Mouse (Mus musculus) megakaryocyte progenitor cell, adult 5-6 weeks (primary cell): ENCODE measurements around the gene Dab2ip. TPM values are rescaled to one million over a fixed set of nuclear protein-coding genes. Genes with fewer than 3 reads are reported as not detected.
A peak's percentile ranks its signal among the peaks of the same experiment; 100 is the strongest.

Experiments
- ATAC-seq: replicated peaks from 2 replicates; pipeline ENCODE4 v1.8.0; 2016; ENCODE audit warnings: mild to moderate bottlenecking, moderate TSS enrichment, inconsistent platforms; ENCODE audit not compliant: poor library complexity
- total RNA-seq, 2 experiments: library from RNA; stranded (forward) in 1 of 2; stranded (reverse) in 1 of 2; fragments of 157-497, 149-512 nt in 1 of 2; fragments of 200-1000 nt in 1 of 2; gene quantifications; 2 replicates each; pipeline versions ENCODE4 v1.2.3 to v1.2.4; 2015 to 2017

The Dab2ip gene
- total RNA-seq, 2 experiments from 2014 or later: 3.0 to 4.0 TPM

- ATAC-seq: no peak
These were observed 144.5 kb downstream of the Dab2ip start for GRCm38 (mm10) chr2:35702608-35703007.

GRCm38 (mm10) chr2:35703241-35703640 lies 145.2 kb downstream of the Dab2ip start:
- ATAC-seq: no peak

DNA sequence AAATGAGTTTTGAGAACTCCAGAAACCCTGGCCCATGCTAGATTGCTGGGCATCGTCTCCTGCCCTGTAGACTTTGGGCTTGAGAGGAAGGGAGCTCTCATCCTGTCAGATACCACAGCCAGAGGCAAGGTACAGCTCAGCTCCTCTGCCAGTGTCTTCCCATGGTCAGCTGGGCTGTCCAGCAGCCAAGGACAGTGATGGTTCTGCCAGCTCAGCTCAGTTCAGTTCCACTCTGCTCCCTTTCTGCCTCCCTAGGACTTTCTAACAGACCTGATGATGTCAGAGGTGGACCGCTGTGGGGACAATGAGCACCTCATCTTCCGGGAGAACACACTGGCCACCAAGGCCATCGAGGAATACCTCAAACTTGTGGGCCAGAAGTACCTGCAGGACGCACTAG lies 154.5 kb downstream of the Dab2ip start:
- ATAC-seq: no peak

DNA sequence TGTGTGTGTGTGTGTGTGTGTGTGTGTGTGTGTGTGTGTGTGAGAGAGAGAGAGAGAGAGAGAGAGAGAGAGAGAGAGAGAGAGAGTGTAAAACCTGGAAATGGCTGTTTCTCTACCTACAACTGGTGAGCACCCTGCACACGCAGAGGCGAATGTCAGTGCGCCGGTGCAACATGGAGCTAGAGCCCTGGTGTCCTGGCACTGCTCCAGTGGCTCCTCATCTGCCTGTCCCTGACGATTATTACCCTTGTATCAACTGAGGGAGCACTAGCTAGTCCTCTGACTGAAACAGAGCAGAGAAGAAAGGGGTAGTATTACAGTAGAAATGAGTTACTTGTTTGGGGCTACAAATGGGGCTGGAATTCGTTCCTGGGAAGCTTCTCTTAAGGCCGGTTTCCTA lies 155.4 kb downstream of the Dab2ip start:
- ATAC-seq: no peak

DNA sequence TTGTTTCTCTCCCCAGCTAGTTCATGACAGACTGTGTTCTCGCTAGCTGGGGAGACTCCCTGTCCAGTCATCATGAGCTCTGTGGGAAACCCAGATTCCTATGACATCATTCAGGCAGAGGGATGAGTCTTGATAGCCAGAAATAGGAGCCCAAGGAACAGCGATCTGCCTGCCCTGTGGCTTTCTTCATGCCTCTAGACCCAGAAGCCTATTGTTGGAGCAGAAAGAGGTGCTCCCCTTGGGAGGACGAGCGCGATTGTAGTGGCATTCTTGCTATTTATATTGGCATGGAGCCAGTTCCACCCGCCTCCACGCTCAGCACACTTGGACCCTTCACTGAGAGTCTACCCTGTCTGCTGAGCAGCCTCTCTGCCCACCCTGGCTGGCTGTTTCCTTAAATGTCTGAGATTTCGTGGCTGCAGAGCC lies 156.7 kb downstream of the Dab2ip start:
- no peak for ATAC-seq

DNA sequence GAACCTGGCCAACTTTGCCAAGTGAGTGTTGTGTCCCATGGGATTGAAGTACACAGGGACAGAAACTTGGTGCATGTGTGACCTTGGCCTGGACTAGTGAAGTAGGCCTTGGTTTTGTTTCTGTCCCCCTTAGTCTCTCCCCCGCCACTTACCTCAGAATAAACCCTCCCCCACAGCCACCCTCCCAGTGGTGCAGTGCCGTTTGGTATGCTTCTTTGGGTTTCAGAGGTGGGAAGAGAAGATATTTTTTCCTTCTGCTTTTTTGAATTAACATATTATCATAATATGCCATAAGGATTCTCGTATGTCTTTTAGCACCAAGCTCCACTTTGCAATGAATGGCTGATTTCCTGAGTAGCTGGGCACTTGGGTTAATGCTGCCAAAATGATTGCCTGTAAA lies 157.4 kb downstream of the Dab2ip start:
- no peak for ATAC-seq

DNA sequence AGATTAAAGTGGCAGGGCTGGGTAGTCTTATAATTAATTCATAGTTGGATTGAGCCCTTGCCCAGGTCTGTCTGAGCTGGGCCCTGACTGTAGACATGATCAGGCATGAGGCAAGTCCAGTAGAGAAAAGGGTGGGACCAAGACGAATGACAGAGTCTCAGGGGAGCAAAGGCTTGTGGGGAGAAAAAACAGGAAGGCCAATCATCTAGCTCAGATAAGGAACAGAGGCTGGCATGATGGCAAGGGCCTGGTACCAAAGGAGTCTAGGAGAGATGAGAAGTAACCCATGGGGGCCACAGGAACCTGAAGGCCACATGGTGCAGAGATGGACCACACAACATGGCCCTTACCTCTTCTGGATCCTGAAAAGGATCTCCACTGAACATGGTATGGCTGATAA lies 158.1 kb downstream of the Dab2ip start:
- ATAC-seq: peak; percentile 57

DNA sequence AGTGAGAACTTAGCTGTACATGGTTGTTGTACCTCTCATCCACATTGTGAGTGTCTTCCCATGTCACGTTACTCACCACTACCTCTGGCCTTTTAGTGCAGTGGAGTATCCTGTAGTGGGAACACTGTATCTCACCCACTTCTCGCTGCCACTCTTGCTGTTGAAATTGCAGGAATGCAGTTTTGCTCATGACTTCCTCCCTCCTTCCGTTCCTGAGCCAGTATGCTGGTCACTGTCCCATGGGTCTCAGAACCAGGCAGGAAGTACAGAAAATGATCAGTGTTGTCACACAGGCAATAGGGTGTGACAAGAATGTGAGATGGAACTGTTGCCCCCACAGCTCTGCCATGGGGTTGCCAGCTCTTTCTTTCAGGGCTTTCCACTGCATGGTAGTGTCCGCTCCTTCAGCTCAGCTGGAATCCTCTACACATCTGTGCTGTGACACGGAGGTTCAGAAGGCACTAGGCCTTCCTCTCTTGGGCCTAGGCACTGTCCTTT lies 160.0 kb downstream of the Dab2ip start:
- peak; percentile 27; the same call in 1 of the 2 replicates for ATAC-seq

- no peak for ATAC-seq
These were observed 160.6 kb downstream of the Dab2ip start for GRCm38 (mm10) chr2:35718662-35719061.

- no peak for ATAC-seq
These were observed 161.4 kb downstream of the Dab2ip start for GRCm38 (mm10) chr2:35719230-35720005.

DNA sequence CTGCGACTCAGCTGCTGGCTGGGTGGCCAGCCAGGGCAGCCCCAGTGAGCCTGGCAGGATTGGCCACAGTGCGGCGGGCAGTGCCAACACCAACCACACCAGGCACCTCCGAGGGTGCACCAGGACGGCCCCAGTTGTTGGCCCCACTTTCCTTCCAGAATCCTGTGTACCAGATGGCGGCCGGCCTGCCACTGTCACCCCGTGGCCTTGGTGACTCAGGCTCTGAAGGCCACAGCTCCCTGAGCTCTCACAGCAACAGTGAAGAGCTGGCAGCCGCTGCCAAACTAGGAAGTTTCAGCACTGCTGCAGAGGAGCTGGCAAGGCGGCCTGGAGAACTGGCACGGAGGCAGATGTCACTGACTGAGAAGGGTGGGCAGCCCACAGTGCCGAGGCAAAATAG lies 162.0 kb downstream of the Dab2ip start:
- ATAC-seq: no peak

DNA sequence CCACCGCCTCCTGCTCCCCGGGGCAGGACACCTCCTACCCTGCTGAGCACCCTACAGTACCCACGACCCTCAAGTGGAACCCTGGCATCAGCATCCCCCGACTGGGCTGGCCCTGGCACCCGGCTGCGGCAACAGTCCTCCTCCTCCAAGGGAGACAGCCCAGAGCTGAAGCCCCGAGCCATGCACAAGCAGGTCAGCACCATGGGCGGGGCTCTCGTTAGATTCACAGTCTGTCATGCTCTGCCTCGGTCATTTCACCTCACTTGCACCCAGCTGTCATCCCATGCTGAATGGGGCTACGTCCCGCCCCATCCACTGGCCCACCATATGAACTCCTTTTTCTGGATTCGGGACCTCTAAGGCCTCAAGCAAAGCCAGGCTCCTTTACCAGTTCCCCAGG lies 162.5 kb downstream of the Dab2ip start:
- ATAC-seq: no peak

GRCm38 (mm10) chr2:35720956-35721355 lies 162.9 kb downstream of the Dab2ip start:
- ATAC-seq: no peak

- ATAC-seq: no peak
These were observed 164.8 kb downstream of the Dab2ip start for GRCm38 (mm10) chr2:35722821-35723220.

GRCm38 (mm10) chr2:35723267-35723666 lies 165.2 kb downstream of the Dab2ip start:
- peak; percentile 78 for ATAC-seq

DNA sequence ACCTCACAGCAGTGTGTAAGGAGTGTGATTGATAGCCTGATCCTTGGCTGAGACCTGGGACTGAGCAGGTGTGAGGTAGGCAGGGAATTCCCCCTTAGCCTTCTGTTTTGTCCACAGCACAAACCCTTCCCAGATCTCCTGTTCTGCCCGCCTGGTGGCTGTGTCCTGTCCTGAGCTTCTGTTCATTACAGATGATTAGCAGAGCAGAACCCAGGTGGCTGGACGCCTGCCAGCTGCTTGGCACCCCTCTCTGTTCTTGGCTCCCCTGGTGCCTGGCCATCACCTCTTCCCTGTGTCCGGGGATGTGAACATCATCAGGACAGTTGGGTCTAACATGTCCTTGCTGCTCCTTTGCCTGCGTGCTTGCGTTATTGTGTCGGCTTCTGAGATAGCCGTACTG lies 165.6 kb downstream of the Dab2ip start:
- no peak for ATAC-seq

DNA sequence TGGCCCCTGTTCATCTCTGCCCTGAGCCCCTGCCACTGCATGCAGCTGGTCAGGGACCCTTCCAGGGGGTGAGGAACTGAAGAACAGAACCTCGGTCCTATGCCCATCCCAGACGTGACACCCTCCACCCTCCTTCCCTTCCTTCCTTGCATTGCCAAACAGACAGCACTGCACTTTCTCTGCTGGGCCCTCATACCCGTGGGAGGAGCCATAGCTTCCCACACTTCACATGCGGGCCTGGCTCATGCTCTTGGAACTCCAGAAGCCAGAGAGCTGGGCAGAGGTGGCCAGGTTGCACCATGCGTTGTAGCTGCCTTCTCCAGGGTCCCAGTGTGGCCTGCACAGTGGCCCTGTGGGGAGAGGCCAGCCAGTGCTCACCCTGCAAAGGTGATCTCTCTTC lies 170.6 kb downstream of the Dab2ip start:
- peak; percentile 13; the same call in 1 of the 2 replicates for ATAC-seq

GRCm38 (mm10) chr2:35729077-35730065 lies 171.3 kb downstream of the Dab2ip start:
- peak; percentile 75 for ATAC-seq

DNA sequence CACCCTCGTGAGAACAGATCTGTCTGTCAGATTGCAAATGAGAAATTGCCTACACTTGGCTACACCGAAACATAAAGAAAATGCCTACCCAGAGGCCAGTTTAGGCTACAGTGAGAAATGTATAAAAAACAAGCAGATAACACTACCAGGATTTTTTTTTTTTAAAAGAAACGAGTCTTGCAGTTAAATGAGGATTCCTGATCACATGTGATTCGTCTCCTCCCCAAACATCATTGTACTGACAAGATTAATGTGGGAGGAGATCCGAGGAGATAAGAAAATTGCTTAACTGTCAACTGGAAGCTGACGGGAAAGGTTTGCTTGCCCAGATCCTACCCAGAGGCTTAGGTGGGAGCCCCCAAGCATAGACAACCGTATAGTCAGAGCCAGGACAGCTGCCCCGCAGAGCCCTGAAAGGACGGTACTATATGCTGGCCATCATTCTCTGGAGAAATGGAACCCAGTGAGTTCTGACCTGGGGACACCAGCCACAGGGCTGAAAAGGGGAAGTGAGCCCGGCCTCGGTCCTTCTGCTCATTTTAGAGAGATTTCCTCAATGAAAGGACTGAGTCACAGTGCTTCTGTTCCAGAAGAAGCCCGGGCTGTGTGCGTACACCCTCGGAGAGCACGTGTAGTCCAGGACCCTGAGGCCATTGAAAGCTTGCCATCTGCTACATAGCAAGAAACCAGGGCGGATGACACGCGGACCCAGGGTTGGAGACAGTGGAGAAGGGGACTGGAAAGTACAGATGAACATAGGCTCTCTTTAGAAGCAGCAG lies 173.8 kb downstream of the Dab2ip start:
- ATAC-seq: peak; percentile 72

GRCm38 (mm10) chr2:35735001-35735400 lies 176.9 kb downstream of the Dab2ip start:
- no peak for ATAC-seq

GRCm38 (mm10) chr2:35736061-35736460 lies 178.0 kb downstream of the Dab2ip start:
- no peak for ATAC-seq
